Mouse (Mus musculus) small intestine, adult 2 months (tissue): Measurements from ENCODE around the gene Glrx.

Source experiments
- CTCF ChIP-seq: fragments of 200-500 bp; IDR thresholded peaks from 2 replicates; pipeline ENCODE4 v1.5.1; 2012; ENCODE audit warnings: low read depth, mild to moderate bottlenecking, control low read depth, inconsistent platforms, low read length, moderate library complexity, mixed read lengths; ENCODE audit not compliant: insufficient replicate concordance, insufficient read length; ENCODE audit errors: extremely low read depth
- POLR2A ChIP-seq: fragments of 200-500 bp; IDR thresholded peaks from 2 replicates; pipeline ENCODE4 v1.6.1; 2012; ENCODE audit warnings: low read depth, mild to moderate bottlenecking, control low read depth, inconsistent platforms, low read length, moderate library complexity

DNA sequence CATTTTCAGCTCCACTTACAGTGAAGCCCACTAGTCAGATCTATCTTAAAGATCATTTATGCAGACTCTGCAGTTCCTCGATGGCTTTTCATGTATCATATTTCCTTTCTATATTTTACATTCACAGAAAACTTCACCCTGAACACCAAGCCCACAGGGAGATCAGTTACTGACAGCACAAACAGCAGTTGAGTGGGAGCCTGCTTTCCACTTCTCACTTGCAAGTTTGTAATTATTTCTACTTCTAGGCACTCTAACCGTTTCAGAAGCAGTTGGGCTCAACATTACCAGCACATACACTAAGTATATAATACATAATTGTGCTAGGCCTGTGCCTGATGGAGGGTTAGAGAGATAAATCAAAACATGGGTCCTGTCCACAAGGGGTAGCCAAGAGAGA is 28.2 kb downstream of the Glrx start:
- no peak for TF ChIP-seq POLR2A
- no peak for TF ChIP-seq CTCF
